Mouse (Mus musculus) frontal cortex, postnatal 14 days (tissue): Measurements from ENCODE around the gene Ncor2.

Experiments used
- DNase-seq, 2 experiments: peaks; one replicate each; pipeline ENCODE4 v3.0.0; 2022; ENCODE audit warnings: low spot score in 2 of 2

Gene Ncor2

GRCm38 (mm10) chr5:125170107-125170842 lies 8.7 kb downstream of the Ncor2 start:
- DNase-seq: no peak

GRCm38 (mm10) chr5:125168101-125168500 lies 10.9 kb downstream of the Ncor2 start:
- DNase-seq: no peak

GRCm38 (mm10) chr5:125167524-125167923 lies 11.5 kb downstream of the Ncor2 start:
- DNase-seq: no peak

GRCm38 (mm10) chr5:125165993-125166392 lies 13.0 kb downstream of the Ncor2 start:
- DNase-seq: no peak

- no peak for DNase-seq
Observed at GRCm38 (mm10) chr5:125164465-125165167, 14.4 kb downstream of the Ncor2 start.

- DNase-seq: no peak
Observed at GRCm38 (mm10) chr5:125163441-125164050, 15.5 kb downstream of the Ncor2 start.

- DNase-seq: no peak
Observed at GRCm38 (mm10) chr5:125162461-125162860, 16.6 kb downstream of the Ncor2 start.

- no peak for DNase-seq
Observed at GRCm38 (mm10) chr5:125159804-125160405, 19.1 kb downstream of the Ncor2 start.

GRCm38 (mm10) chr5:125159293-125159692 lies 19.7 kb downstream of the Ncor2 start:
- DNase-seq: no peak

GRCm38 (mm10) chr5:125158232-125158961 lies 20.6 kb downstream of the Ncor2 start:
- DNase-seq: no peak

GRCm38 (mm10) chr5:125157375-125158033 lies 21.5 kb downstream of the Ncor2 start:
- DNase-seq: no peak

- DNase-seq: no peak
Observed at GRCm38 (mm10) chr5:125156418-125157205, 22.4 kb downstream of the Ncor2 start.

- DNase-seq: no peak
Observed at GRCm38 (mm10) chr5:125155451-125155850, 23.6 kb downstream of the Ncor2 start.

- peak in 1 of 2 experiments; percentile 54 for DNase-seq
Observed at GRCm38 (mm10) chr5:125154989-125155388, 24.0 kb downstream of the Ncor2 start.

- no peak for DNase-seq
Observed at GRCm38 (mm10) chr5:125154178-125154577, 24.8 kb downstream of the Ncor2 start.

- DNase-seq: no peak
Observed at GRCm38 (mm10) chr5:125153201-125153816, 25.7 kb downstream of the Ncor2 start.

GRCm38 (mm10) chr5:125151872-125152534 lies 27.0 kb downstream of the Ncor2 start:
- no peak for DNase-seq

- DNase-seq: no peak
Observed at GRCm38 (mm10) chr5:125150951-125151564, 28.0 kb downstream of the Ncor2 start.

- no peak for DNase-seq
Observed at GRCm38 (mm10) chr5:125149142-125149541, 29.9 kb downstream of the Ncor2 start.
